Mouse (Mus musculus): Measurements from ENCODE around the gene Sqstm1. TPM values are rescaled to one million over a fixed set of nuclear protein-coding genes. Genes with fewer than 3 reads are reported as not detected.

The Sqstm1 gene
- polyA plus RNA-seq, 1 experiment from 2014 or later = 394 TPM

DNA sequence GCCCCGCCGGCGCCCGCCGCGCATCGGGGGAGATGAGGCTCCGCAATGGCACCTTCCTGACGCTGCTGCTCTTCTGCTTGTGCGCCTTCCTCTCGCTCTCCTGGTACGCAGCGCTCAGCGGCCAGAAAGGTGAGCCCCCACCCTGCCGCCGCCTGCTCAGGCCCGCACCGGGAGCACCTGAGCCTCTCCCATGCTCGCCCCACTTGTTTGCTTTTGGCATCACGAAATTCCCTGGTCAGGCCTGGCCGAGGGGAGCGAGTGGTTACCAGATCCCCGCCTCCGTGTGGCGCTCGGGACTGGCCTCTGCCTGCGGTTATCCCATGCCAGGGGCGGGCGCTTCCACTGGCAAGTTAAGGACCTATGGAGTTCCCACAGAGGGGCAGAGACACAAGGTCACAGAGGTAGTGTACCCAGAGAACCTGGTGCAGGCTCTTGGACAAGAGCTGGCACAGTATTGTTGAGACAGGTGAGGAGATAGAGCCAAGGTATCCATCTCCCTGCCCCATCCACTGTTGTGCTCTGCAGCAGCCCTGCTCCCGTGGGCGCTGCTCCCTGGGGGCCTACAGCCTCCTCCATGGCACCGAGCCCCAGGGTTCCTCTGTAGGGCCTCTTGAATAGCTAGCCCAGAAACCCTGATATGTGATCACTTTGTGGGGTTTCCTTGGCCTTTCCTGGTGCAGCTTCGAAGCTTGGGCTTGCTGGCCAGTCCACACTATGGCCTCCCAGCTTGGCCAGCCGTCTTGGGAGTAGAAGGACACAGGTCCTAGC lies 15.2 kb upstream of the Sqstm1 start:
- Histone ChIP-seq H3K4me2 (ENCODE audit: low read length) (peak overlapping the region; percentile 99), H3K4me3 (ENCODE audit: low read depth, low read length) (peak overlapping the region; percentile 83), H3K27me3 (ENCODE audit: control insufficient read depth, insufficient read depth, low read depth, low read length) (no peaks in the 10 kb centered on the region), H3K9me3 (replicated peaks; ENCODE audit: control insufficient read depth, low read length, poor library complexity, severe bottlenecking) (no peaks in the 10 kb centered on the region), H3K27ac (ENCODE audit: low read length) (peak overlapping the region; percentile 94), H3K4me1 (ENCODE audit: control insufficient read depth, insufficient read depth, low read length) (peaks cover 39% of the 10 kb centered on the region), H3K9ac (ENCODE audit: low read depth, low read length) (peak overlapping the region; percentile 96), H3K36me3 (ENCODE audit: control insufficient read depth, insufficient read depth, low read length) (no peaks in the 10 kb centered on the region)
- 3% methylated on average over 31 of the region's 34 CpGs for WGBS
- ATAC-seq = peak; percentile 15

DNA sequence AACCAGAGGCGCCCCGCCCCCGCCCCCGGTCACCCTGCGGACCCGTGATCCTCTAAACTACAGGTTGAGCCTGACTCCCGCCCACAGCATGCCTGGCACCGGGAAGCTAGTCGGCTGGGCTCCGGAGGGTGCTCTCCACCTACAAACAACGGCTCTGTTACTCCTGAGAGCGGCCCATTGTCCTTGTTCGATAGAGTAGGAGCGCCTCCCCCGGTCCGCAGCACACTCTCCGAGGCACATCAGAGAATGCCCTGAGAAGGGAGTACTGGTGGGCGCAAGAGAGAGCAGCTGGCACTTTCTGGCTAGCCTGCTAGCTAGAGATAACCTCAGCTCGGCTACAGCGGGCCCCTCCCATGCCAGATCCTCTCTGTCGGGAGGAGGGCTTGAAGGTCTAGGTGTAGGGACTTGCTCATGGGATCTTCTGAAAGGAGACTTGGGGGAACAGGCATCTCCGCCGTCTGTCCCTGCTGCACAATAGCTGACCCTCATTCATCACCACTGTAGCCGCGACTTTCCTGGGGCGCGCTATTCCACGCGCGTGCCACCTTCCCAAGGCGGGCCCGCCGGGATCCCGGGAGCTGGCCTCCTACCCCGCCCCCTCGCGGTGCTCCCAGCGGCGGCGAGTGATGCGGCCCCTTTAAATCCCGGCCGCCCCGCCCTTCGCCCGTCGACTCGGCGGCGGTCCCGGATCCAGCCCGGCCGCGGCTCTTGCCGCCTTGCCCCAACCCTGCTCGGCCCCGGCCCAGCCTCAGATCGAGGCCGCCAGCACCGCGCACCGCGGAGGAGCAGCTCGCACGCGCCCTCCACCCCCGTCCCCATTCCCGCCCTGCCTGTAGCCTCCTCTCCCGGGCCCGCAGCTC lies 14.3 kb upstream of the Sqstm1 start:
- WGBS = under 1% methylated on average over 68 of the region's 70 CpGs
- H3K36me3 ChIP-seq (ENCODE audit: control insufficient read depth, insufficient read depth, low read length) = no peaks in the 10 kb centered on the region
- no peaks in the 10 kb centered on the region for H3K27me3 ChIP-seq (ENCODE audit: control insufficient read depth, insufficient read depth, low read depth, low read length)
- peaks cover 39% of the 10 kb centered on the region for H3K4me1 ChIP-seq (ENCODE audit: control insufficient read depth, insufficient read depth, low read length)
- H3K4me2 ChIP-seq (ENCODE audit: low read length) = peak overlapping the region; percentile 99
- peak; percentile 83 for ATAC-seq
- peak overlapping the region; percentile 83 for H3K4me3 ChIP-seq (ENCODE audit: low read depth, low read length)
- H3K9me3 ChIP-seq (replicated peaks; ENCODE audit: control insufficient read depth, low read length, poor library complexity, severe bottlenecking) = no peaks in the 10 kb centered on the region
- peak overlapping the region; percentile 94 for H3K27ac ChIP-seq (ENCODE audit: low read length)
- peak overlapping the region; percentile 96 for H3K9ac ChIP-seq (ENCODE audit: low read depth, low read length)

DNA sequence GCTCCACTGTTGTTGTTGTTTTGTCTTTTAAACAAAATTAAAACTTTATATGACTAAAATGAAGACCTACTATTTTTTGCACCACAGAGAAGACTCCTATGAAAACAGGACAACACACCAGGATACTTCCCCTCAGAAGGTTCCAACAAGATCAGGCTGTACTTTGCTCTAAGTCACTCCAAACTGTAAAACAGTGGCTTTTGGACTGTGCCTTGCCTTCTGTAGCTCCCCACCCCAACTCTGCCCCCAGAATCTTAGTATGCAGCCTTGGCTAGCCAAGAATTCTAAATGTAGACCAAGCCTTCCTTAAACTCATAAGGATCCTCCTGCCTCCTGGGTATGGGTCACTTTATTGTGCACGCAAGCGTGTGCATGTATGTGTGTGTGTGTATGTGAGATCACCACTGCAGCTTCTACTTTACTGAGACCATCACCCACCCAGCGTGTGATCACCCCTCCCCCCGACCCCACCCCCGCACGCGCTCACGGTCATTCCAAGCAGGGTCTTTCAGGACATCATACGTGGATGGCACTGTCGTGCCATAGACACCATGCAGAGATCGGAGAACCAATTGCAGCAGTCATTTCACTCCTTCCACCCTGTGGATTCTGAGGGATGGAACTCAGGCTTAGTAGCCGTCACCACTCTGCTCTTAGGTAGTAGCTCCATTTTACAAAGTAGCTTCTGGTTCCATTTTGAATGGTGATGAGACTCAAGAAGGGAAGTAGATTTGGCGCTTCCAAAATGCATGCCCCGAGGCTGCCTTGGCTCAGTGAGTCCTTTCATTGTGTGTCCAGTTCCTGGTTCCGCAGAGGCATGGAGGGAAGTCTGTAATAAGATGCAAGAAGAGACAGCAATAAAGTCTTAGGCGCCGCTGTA lies 13.4 kb upstream of the Sqstm1 start:
- H3K4me2 ChIP-seq (ENCODE audit: low read length) = peak overlapping the region; percentile 99
- peaks cover 36% of the 10 kb centered on the region for H3K4me1 ChIP-seq (ENCODE audit: control insufficient read depth, insufficient read depth, low read length)
- peak overlapping the region; percentile 96 for H3K9ac ChIP-seq (ENCODE audit: low read depth, low read length)
- no peaks in the 10 kb centered on the region for H3K36me3 ChIP-seq (ENCODE audit: control insufficient read depth, insufficient read depth, low read length)
- H3K27me3 ChIP-seq (ENCODE audit: control insufficient read depth, insufficient read depth, low read depth, low read length) = no peaks in the 10 kb centered on the region
- H3K4me3 ChIP-seq (ENCODE audit: low read depth, low read length) = peak overlapping the region; percentile 83
- peak overlapping the region; percentile 94 for H3K27ac ChIP-seq (ENCODE audit: low read length)
- ATAC-seq = peak; percentile 25; the same call in 1 of the 2 replicates
- no peaks in the 10 kb centered on the region for H3K9me3 ChIP-seq (replicated peaks; ENCODE audit: control insufficient read depth, low read length, poor library complexity, severe bottlenecking)
- 3% methylated on average over 17 of the region's 17 CpGs for WGBS

DNA sequence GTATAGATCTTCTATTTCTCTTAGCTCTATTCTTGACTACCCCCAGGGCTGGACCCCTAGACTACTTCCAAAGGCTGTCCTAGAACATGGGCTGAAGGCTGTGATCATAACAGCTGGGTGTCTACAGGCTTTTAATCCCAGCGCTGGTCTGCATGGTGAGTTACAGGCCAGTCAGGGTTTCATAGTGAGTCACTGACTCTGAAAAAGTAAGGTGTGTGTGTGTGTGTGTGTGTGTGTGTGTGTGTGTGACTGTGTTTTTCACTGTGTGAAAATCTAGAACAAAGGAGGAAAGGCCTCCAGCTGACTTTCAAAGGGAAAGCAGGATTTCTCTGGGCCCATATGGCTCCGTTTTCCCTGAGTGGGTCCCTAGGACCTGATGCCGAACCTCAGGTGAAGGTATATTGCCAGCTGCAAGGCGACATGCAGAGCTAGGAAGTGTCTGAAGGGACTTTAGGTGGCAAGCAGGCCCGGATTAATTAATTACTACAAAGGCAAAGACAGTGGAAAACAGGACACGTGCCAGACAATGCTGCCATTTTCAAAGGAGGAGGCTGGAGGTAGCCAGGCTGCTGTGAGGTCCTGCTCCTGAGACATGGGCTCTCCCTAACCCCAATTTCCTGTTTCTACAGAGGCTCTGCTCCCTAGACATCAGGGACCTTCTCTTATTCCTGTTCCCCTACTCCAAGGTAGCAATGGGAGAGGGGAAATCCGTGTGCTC lies 12.1 kb upstream of the Sqstm1 start:
- ATAC-seq = no peak
- peaks cover 31% of the 10 kb centered on the region for H3K4me1 ChIP-seq (ENCODE audit: control insufficient read depth, insufficient read depth, low read length)
- no peak overlapping the region for H3K4me3 ChIP-seq (ENCODE audit: low read depth, low read length)
- H3K36me3 ChIP-seq (ENCODE audit: control insufficient read depth, insufficient read depth, low read length) = no peaks in the 10 kb centered on the region
- H3K9ac ChIP-seq (ENCODE audit: low read depth, low read length) = no peak overlapping the region; the same call in 1 of the 2 replicates
- no peaks in the 10 kb centered on the region for H3K27me3 ChIP-seq (ENCODE audit: control insufficient read depth, insufficient read depth, low read depth, low read length)
- WGBS = 49% methylated on average over 7 of the region's 7 CpGs
- H3K27ac ChIP-seq (ENCODE audit: low read length) = no peak overlapping the region
- no peaks in the 10 kb centered on the region for H3K9me3 ChIP-seq (replicated peaks; ENCODE audit: control insufficient read depth, low read length, poor library complexity, severe bottlenecking)
- peak overlapping the region; percentile 99; the same call in 1 of the 2 replicates for H3K4me2 ChIP-seq (ENCODE audit: low read length)

DNA sequence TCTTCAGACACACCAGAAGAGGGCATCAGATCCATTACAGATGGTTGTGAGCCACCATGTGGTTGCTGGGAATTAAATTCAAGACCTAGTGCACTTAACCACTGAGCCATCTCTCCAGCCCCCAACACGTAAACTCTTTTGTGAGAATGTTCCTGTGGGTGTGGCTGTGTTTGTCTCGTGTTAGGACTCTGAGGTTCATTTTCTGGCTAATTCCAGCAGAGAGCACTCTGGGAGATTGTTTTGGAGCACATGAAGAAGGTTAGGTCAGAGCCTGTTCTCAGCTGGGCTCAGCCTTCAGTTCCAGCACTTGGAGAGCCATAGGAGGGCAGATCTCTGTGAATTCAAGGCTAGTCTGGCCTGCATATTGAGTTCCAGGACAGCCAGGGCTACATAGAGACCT lies 9.2 kb upstream of the Sqstm1 start:
- no peak for ATAC-seq
- 44% methylated on average over 2 of the region's 2 CpGs for WGBS
- H3K27ac ChIP-seq (ENCODE audit: low read length) = no peak overlapping the region
- no peaks in the 10 kb centered on the region for H3K9me3 ChIP-seq (replicated peaks; ENCODE audit: control insufficient read depth, low read length, poor library complexity, severe bottlenecking)
- H3K4me1 ChIP-seq (ENCODE audit: control insufficient read depth, insufficient read depth, low read length) = peaks cover 12% of the 10 kb centered on the region
- no peak overlapping the region for H3K4me3 ChIP-seq (ENCODE audit: low read depth, low read length)
- no peaks in the 10 kb centered on the region for H3K36me3 ChIP-seq (ENCODE audit: control insufficient read depth, insufficient read depth, low read length)
- no peaks in the 10 kb centered on the region for H3K27me3 ChIP-seq (ENCODE audit: control insufficient read depth, insufficient read depth, low read depth, low read length)
- no peak overlapping the region for H3K9ac ChIP-seq (ENCODE audit: low read depth, low read length)
- no peak overlapping the region for H3K4me2 ChIP-seq (ENCODE audit: low read length)

DNA sequence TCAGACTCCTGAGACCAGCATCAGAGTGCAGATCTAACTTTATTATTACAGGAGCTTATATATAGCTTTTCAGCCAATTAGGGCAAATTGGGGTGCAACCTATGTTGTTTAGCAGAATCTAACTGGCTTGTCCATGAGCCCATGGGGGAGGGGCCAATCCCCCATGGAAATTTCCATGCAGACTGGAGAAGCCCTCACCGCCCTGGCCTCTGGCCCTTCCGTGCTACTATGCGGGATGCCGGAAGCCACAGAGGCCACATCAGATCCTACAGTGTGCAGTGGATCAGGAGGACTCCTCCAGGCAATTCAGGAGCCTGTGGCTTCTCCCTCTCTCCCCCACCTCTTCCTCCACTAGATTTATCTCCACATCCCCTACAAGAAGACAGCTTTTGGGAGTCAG lies 7.2 kb upstream of the Sqstm1 start:
- Histone ChIP-seq H3K9me3 (replicated peaks; ENCODE audit: control insufficient read depth, low read length, poor library complexity, severe bottlenecking) (no peaks in the 10 kb centered on the region), H3K9ac (ENCODE audit: low read depth, low read length) (0 out of 2 replicates have a peak overlapping the region, but pooled peaks have one; percentile 21), H3K36me3 (ENCODE audit: control insufficient read depth, insufficient read depth, low read length) (no peaks in the 10 kb centered on the region), H3K4me2 (ENCODE audit: low read length) (no peak overlapping the region), H3K27me3 (ENCODE audit: control insufficient read depth, insufficient read depth, low read depth, low read length) (no peaks in the 10 kb centered on the region), H3K4me1 (ENCODE audit: control insufficient read depth, insufficient read depth, low read length) (peaks cover 4% of the 10 kb centered on the region), H3K4me3 (ENCODE audit: low read depth, low read length) (no peak overlapping the region), H3K27ac (ENCODE audit: low read length) (no peak overlapping the region)
- ATAC-seq = no peak
- WGBS = 74% methylated on average over 4 of the region's 4 CpGs

DNA sequence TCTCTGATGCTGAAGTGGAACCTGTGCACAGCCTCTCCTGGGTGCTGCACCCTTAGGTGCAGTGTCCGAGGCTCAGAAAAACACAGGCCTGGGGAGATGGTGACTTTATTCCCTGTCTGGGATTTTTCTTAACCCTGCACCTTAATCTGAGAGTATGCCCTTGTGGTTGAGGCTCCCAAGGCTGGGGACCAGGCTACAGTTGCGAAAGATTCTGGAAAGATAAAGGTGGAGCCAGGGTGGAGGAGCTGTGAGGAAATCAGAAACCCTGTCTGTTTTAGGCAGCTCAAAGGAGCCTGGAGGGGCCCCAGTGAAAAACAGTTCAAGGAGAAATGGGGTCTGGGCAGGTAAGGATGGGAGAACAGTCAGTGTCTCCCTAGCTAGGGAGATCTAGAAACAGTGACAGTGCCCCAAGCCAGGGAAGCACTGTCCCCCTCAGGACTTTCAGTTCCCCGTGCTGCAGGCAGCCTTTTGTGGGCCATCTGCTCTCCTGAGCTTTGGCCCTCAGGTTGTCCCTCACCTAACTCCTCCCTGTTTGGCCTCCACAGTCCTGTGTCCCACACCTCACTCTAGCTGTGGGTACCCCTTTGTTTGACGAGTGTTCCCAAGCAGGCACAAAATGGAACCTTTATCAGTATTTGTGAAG lies 6.2 kb upstream of the Sqstm1 start:
- no peaks in the 10 kb centered on the region for H3K36me3 ChIP-seq (ENCODE audit: control insufficient read depth, insufficient read depth, low read length)
- H3K9me3 ChIP-seq (replicated peaks; ENCODE audit: control insufficient read depth, low read length, poor library complexity, severe bottlenecking) = no peaks in the 10 kb centered on the region
- WGBS = 76% methylated on average over 4 of the region's 4 CpGs
- H3K4me2 ChIP-seq (ENCODE audit: low read length) = no peak overlapping the region
- no peak overlapping the region for H3K9ac ChIP-seq (ENCODE audit: low read depth, low read length)
- no peak for ATAC-seq
- no peak overlapping the region for H3K27ac ChIP-seq (ENCODE audit: low read length)
- H3K4me1 ChIP-seq (ENCODE audit: control insufficient read depth, insufficient read depth, low read length) = 0 out of 2 replicates have a peak, but pooled peaks cover 2% of the 10 kb centered on the region
- H3K27me3 ChIP-seq (ENCODE audit: control insufficient read depth, insufficient read depth, low read depth, low read length) = no peaks in the 10 kb centered on the region
- no peak overlapping the region for H3K4me3 ChIP-seq (ENCODE audit: low read depth, low read length)

DNA sequence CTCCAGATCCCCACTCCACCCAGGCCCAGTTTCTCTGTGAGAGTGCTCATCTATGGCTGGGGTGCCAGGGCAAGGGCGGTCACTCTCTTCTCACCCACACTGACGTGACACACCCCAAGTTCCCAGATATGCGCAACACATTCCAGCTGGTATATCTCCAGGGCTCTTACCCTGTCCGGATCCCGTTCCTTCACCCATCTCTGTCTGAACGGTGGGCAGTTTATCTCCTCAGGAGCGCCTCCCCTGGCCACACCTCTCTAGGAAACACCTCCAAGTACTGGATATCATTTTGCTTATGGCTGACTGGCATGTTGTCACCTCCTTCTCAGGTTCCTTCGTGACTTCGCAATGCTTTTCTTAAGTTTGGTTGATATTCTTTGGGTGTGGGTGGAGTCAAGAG lies 5.0 kb upstream of the Sqstm1 start:
- Histone ChIP-seq H3K9me3 (replicated peaks; ENCODE audit: control insufficient read depth, low read length, poor library complexity, severe bottlenecking) (no peaks in the 10 kb centered on the region), H3K27me3 (ENCODE audit: control insufficient read depth, insufficient read depth, low read depth, low read length) (no peaks in the 10 kb centered on the region), H3K4me3 (ENCODE audit: low read depth, low read length) (no peak overlapping the region), H3K27ac (ENCODE audit: low read length) (0 out of 2 replicates have a peak overlapping the region, but pooled peaks have one; percentile 4), H3K36me3 (ENCODE audit: control insufficient read depth, insufficient read depth, low read length) (no peaks in the 10 kb centered on the region), H3K4me2 (ENCODE audit: low read length) (peak overlapping the region; percentile 20; the same call in 1 of the 2 replicates), H3K4me1 (ENCODE audit: control insufficient read depth, insufficient read depth, low read length) (peaks cover 11% of the 10 kb centered on the region), H3K9ac (ENCODE audit: low read depth, low read length) (no peak overlapping the region)
- ATAC-seq = no peak
- 27% methylated on average over 9 of the region's 9 CpGs for WGBS
